Mouse (Mus musculus) lung, postnatal 25 days (tissue): ENCODE results near the gene Kcnk10.
A peak's percentile ranks its signal among the peaks of the same experiment; 100 is the strongest.

Experiments
- DNase-seq: peaks from one replicate; pipeline ENCODE4 v3.0.0; 2022; ENCODE audit warnings: low spot score

Kcnk10 gene

DNA sequence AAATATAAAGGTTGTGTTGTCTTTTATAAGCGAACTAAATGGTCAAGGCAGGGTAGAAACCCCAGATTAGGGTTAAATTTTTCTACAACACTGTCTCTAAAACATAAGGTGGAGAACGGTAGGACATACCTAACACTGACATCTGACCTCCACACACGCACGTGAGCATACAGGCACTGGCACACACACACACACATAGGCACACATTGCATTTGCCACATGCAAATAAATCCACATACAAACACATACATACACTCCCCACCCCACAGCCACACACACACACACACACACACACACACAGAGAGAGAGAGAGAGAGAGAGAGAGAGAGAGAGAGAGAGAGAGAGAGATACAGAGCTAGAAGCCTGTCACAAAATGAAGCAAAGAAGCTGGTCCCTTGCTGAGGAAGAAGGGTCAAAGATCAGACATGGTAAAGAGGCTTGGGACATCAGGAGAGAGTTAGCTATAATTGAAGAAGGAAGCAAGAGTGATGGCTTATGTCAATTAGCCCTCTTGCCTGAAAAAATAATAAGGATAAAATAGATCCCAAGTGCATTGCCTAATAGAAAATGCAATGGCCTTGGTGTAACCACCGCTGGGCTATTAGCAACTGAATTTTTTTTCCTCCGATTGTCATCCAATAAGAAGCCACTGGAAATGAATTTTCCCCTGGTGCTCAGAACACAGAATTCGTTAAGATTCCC, 58.1 kb downstream of the Kcnk10 start:
- DNase-seq = no peak

DNA sequence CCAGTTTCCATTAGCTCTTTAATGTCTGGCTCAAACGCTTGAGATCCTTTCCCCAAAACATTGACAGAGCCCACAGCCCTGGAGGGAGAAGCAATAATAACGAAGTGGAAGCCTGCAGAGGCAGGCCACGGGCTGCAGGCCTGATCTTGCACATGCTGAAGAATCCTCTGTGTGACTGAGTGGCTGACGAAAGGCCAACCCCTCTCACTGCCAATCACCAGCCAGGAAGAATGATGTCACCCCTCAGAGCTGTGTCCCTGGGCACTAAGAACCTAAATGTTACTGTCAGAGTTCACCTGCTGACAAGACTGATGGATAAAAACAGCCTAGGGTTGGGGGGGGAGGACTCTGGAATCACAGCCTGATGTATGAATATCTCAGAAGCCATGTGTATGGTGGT, 72.5 kb downstream of the Kcnk10 start:
- DNase-seq = no peak

- no peak for DNase-seq
Observed at GRCm38 (mm10) chr12:98501528-98502280, 76.4 kb downstream of the Kcnk10 start.

- no peak for DNase-seq
Observed at GRCm38 (mm10) chr12:98501045-98501444, 77.1 kb downstream of the Kcnk10 start.

- no peak for DNase-seq
Observed at GRCm38 (mm10) chr12:98481460-98481859, 96.7 kb downstream of the Kcnk10 start.

- no peak for DNase-seq
Observed at GRCm38 (mm10) chr12:98481048-98481447, 97.1 kb downstream of the Kcnk10 start.

DNA sequence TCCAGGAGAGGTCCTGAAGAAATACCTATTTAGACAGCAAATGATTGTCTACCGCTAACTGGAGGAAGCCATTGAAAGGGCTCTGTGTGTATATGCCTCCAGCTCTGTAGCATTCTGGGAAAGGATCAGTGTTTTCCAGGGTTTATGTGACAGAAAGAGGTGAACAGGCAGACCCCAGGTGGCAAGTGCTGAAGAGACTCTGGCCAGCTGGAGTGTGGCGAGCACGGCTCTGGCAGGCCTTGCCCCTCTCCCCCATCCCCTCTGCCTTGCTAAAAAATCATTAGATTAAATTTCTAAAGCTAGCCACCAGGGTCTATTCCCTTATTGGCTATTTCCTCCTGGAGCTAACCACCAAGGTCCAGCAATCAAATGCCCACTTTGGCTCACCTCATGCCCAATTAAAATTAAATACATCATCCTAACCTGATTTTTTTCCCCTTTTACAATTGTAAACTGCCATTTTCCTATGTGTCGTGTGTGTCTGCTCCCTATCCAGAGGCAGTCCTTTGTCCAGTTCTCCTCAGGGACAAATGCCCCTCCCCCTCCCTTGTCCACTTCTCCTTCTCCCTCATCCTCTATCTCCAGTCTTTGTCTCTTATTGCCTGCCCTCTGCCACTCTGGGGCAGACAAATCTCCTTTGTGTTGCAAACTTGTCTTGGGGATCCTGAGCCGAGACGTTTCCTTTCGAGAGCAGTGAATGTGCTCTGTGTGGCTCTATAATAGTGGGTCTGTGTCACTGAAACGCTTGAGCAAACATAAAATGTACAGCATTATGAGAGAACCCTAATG, 100.2 kb downstream of the Kcnk10 start:
- no peak for DNase-seq

DNA sequence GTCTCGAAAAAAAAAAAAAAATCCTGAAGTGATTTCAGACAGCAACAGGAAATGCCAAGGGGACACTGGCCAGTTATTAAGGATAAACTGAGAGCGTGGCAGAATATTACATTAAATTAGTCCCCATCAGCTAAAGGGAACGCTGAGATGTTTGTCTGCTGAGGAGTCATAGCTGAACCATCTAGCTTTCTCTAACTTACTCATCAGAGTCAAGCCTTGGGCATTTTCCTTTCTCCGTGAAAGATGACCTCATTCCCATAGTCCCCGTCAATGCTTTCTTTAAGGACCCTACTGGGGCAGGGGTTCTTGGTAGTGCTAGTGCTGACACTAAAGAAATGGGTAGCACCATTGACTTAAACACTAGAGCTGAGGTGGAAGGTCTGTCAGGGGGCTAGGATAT, 106.9 kb downstream of the Kcnk10 start:
- no peak for DNase-seq

GRCm38 (mm10) chr12:98470097-98470496, 108.0 kb downstream of the Kcnk10 start:
- DNase-seq = no peak

DNA sequence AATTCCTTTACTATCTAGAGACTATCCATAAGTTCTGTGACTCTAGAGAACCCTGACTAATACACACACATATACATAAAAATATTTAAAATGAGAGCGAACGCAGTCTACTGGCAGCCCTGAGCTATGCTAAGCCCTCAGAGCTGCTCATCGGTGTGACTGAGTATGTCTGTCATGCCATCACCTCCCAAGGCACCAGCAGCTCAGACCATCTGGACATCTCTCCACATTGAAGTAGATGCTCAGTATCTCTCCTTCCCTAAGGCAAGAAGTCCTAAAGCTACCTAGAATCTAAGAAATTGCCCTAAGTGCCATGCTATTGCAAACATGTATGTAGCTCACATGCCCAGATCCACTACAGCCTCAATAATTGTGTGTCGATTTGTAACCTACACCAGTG, 110.3 kb downstream of the Kcnk10 start:
- DNase-seq = no peak

GRCm38 (mm10) chr12:98459889-98460288, 118.2 kb downstream of the Kcnk10 start:
- DNase-seq = no peak

- no peak for DNase-seq
Observed at GRCm38 (mm10) chr12:98458944-98459343, 119.2 kb downstream of the Kcnk10 start.

GRCm38 (mm10) chr12:98458516-98458915, 119.6 kb downstream of the Kcnk10 start:
- no peak for DNase-seq

GRCm38 (mm10) chr12:98453161-98453560, 124.9 kb downstream of the Kcnk10 start:
- no peak for DNase-seq

- no peak for DNase-seq
Observed at GRCm38 (mm10) chr12:98452646-98453045, 125.5 kb downstream of the Kcnk10 start.

- DNase-seq = no peak
Observed at GRCm38 (mm10) chr12:98445637-98446036, 132.5 kb downstream of the Kcnk10 start.

- DNase-seq = no peak
Observed at GRCm38 (mm10) chr12:98444860-98445259, 133.2 kb downstream of the Kcnk10 start.

DNA sequence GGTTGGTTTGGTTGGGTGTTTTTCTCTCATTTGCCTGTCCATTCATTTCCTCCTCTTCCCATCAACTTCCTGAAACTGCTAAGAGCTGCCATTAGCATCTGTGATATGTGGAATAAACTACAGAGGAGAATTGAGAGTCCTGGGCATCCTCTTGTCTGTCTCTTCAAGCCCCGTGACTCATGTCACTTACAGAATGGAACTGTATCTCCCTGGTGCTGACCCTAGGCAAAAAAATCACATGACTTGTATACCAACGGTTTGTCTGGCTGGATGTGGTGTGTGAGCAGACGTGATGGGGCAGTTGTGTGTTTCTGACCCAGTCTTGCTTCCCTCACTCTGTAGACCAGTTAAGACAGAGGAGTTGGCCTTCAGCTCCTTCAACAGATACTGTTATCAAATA, 134.4 kb downstream of the Kcnk10 start:
- no peak for DNase-seq

DNA sequence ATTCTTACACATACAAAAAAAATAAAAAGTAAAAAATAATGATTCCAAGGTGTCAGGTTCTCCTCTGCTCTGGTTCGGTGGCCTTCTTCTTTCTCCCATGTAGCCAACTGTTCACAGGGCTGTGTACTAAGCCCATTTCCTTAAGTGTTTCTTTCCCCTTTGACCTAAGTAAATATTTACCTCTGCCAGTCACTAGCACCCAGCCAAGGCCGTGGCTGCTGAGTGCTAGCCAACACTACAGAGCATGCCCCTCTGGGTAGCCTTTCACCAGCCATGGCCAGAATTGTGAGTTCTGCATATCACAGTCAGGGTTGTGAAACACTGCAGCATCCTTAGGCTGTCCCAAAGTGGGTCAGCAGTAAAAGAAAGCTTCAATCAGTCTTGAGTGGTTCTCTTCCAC, 140.0 kb downstream of the Kcnk10 start:
- peak; percentile 28 for DNase-seq

GRCm38 (mm10) chr12:98430683-98431082, 147.4 kb downstream of the Kcnk10 start:
- DNase-seq = no peak

DNA sequence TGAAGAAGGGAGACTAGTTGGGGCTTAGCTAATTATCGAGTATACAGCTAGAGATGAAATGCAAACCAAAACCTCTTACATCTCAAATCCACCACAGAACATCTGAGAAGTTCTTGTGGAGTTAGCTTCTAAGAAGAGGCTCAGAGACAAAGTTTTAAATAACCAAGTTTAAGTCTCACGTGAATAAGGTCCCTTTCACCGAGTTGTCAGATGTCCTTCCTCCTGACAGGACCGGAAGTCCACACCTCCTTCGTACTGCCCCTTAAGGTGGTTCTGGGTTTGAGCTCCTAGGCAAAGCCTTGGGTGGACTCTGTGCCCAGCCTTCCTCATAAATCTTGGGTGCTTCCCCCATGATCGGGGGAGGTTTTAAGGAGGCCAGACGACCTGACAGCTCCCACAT, 156.8 kb downstream of the Kcnk10 start:
- no peak for DNase-seq

DNA sequence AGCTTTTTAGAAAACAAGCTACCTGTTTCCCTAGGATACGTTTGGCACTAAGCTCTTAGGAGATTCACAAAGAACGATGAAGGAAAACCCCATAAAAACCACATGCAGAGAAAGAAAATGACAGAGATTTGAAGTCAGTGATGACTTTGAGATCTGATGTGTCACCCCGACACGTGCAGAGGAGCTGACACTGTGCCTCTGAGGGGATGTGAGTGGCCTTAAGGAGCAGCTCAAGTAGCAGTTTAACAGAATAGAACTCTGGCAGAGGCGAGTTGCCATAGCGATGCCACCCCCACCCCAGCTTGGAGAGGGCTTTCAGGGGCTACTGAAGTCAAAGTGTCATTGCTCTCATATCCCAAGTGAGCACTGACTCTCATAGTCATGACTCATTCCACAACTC, 158.3 kb downstream of the Kcnk10 start:
- DNase-seq = no peak

- DNase-seq = no peak
Observed at GRCm38 (mm10) chr12:98409580-98409979, 168.5 kb downstream of the Kcnk10 start.
